Mouse (Mus musculus): ENCODE results near the gene Fbxw8. TPM values are rescaled to one million over a fixed set of nuclear protein-coding genes. Genes with fewer than 3 reads are reported as not detected.

Fbxw8 gene
- total and polyA plus RNA-seq, 2 experiments, result 15.9 to 31.7 TPM

DNA sequence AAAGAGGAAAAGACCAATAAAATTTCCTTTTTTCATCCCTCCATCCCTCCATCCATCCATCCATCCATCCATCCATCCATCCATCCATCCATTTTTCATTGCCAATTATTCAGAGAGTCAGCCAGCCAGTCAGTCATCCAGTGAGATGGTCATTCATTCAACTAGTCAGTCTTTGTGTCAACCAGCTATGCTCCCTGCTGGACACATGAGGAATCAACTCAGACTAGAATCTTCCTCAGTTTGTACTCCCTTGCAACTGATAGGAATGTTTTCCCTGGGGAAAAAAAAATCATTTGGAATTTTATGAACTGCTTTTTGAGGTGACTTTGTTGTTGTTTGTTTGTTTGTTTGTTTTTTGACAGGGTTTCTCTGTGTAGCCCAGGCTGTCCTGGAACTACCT, 10.2 kb upstream of the Fbxw8 start:
- no peak overlapping the region for H3K9ac ChIP-seq (ENCODE audit: low read depth, low read length)
- DNase-seq (ENCODE audit: extremely low read depth, low read depth, low spot score), result peak; percentile 13
- TF ChIP-seq POLR2A (IDR thresholded peaks at IDR 0.05; ENCODE audit: extremely low read depth, insufficient read depth, low read length) (no peak), CTCF (IDR thresholded peaks at IDR 0.05; ENCODE audit: low read depth, low read length) (no peak)
- H3K4me3 ChIP-seq (ENCODE audit: insufficient read depth, low read depth, low read length), result no peak overlapping the region
- no peak overlapping the region for H3K27ac ChIP-seq (replicated peaks; ENCODE audit: insufficient read depth, low read depth, low read length)
- peaks cover 6% of the 10 kb centered on the region; the same call in 1 of the 2 replicates for H3K27me3 ChIP-seq (ENCODE audit: control insufficient read depth, insufficient read depth, low read length)
- H3K79me2 ChIP-seq (ENCODE audit: control insufficient read depth, insufficient read depth, low read length), result no peaks in the 10 kb centered on the region
- no peaks in the 10 kb centered on the region for H3K36me3 ChIP-seq (ENCODE audit: control insufficient read depth, insufficient read depth, low read length)
- peaks cover 5% of the 10 kb centered on the region for H3K4me1 ChIP-seq (ENCODE audit: control insufficient read depth, insufficient read depth, low read length)

DNA sequence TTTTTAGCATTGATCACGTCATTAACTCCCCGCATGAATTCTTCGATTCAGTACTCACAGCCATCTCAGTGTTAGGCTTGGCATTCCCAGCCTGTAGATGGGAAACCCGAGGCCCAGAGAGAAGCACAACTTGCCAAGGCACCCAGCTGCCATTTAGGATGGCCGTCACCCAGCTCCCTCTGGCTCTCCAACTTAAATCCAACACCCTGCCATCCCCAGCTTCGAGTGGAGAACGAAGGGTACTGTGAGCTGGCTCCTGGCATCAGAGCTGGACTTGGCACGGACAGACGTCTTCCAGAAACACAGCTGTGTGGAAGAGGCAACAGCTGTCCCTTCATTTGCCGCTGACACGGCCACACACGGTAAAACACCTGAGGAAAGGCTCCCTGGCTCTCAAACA, 9.3 kb upstream of the Fbxw8 start, which contains the start of gene Hrk:
Gene Hrk, plus strand, starts transcription at position 68 of the 400 bp plus-strand sequence.
- H3K27me3 ChIP-seq (ENCODE audit: control insufficient read depth, insufficient read depth, low read length), result peaks cover under 1% of the 10 kb centered on the region; the same call in 1 of the 2 replicates
- WGBS, result 62% methylated on average over 12 of the region's 12 CpGs
- H3K9ac ChIP-seq (ENCODE audit: low read depth, low read length), result no peak within 1 kb of the TSS
- peaks cover 5% of the 10 kb centered on the region for H3K4me1 ChIP-seq (ENCODE audit: control insufficient read depth, insufficient read depth, low read length)
- no peak within 1 kb of the TSS for H3K4me3 ChIP-seq (ENCODE audit: insufficient read depth, low read depth, low read length)
- TF ChIP-seq CTCF (IDR thresholded peaks at IDR 0.05; ENCODE audit: low read depth, low read length) (no peak), POLR2A (IDR thresholded peaks at IDR 0.05; ENCODE audit: extremely low read depth, insufficient read depth, low read length) (no peak)
- no peak within 1 kb of the TSS for H3K27ac ChIP-seq (replicated peaks; ENCODE audit: insufficient read depth, low read depth, low read length)
- no peak for DNase-seq (ENCODE audit: extremely low read depth, low read depth, low spot score)
- no peaks in the 10 kb centered on the region for H3K79me2 ChIP-seq (ENCODE audit: control insufficient read depth, insufficient read depth, low read length)
- no peaks in the 10 kb centered on the region for H3K36me3 ChIP-seq (ENCODE audit: control insufficient read depth, insufficient read depth, low read length)

DNA sequence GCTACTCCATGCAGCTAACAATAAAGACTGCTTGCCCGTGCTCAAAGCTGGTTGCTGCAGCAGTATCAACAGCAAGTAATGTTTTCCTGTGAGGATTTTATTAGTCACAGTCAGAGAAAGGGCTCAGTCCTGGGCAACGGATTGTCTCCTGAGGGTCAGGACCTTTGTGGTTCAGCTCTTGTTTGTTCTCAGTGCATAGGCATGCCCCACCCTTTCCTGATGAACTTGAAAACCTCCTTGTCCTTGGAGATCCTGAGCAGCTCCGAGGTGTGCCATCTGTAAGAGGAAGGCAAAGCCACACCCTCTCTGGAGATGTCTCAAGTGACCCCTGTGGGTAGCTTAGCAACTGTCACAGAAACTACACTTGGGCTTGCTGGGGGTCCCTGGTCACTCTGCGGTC, 5.4 kb upstream of the Fbxw8 start:
- TF ChIP-seq CTCF (IDR thresholded peaks at IDR 0.05; ENCODE audit: low read depth, low read length) (no peak), POLR2A (IDR thresholded peaks at IDR 0.05; ENCODE audit: extremely low read depth, insufficient read depth, low read length) (no peak)
- WGBS, result 36% methylated on average over 4 of the region's 4 CpGs
- no peaks in the 10 kb centered on the region for H3K27me3 ChIP-seq (ENCODE audit: control insufficient read depth, insufficient read depth, low read length)
- no peak overlapping the region for H3K27ac ChIP-seq (replicated peaks; ENCODE audit: insufficient read depth, low read depth, low read length)
- H3K4me1 ChIP-seq (ENCODE audit: control insufficient read depth, insufficient read depth, low read length), result no peaks in the 10 kb centered on the region
- H3K79me2 ChIP-seq (ENCODE audit: control insufficient read depth, insufficient read depth, low read length), result no peaks in the 10 kb centered on the region
- no peak overlapping the region for H3K9ac ChIP-seq (ENCODE audit: low read depth, low read length)
- no peaks in the 10 kb centered on the region for H3K36me3 ChIP-seq (ENCODE audit: control insufficient read depth, insufficient read depth, low read length)
- no peak for DNase-seq (ENCODE audit: extremely low read depth, low read depth, low spot score)
- H3K4me3 ChIP-seq (ENCODE audit: insufficient read depth, low read depth, low read length), result no peak overlapping the region

DNA sequence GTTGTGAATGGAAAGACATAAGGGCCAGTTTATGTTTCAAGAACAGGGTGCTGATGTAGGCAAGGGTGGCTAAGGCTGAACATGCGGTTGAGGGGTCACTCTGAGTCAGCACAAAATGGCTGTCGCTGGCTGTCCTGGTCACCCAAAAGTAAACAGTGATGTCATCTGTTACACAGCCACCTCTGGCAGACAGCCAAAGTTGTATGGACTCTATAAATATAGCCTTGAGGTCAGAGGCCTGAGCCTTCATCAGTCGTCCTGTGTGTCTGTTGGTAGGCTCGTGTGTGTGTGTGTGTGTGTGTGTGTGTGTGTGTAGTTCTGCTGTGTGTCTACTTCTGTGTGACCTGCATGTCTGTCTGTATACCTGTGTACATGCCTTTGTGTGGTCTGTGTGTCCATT, 1.7 kb upstream of the Fbxw8 start:
- Histone ChIP-seq H3K27me3 (ENCODE audit: control insufficient read depth, insufficient read depth, low read length) (no peaks in the 10 kb centered on the region), H3K27ac (replicated peaks; ENCODE audit: insufficient read depth, low read depth, low read length) (no peak overlapping the region), H3K36me3 (ENCODE audit: control insufficient read depth, insufficient read depth, low read length) (no peaks in the 10 kb centered on the region), H3K4me1 (ENCODE audit: control insufficient read depth, insufficient read depth, low read length) (peaks cover 2% of the 10 kb centered on the region; the same call in 1 of the 2 replicates), H3K79me2 (ENCODE audit: control insufficient read depth, insufficient read depth, low read length) (peaks cover 17% of the 10 kb centered on the region; the same call in 1 of the 2 replicates), H3K4me3 (ENCODE audit: insufficient read depth, low read depth, low read length) (no peak overlapping the region), H3K9ac (ENCODE audit: low read depth, low read length) (no peak overlapping the region)
- no peak for DNase-seq (ENCODE audit: extremely low read depth, low read depth, low spot score)
- TF ChIP-seq CTCF (IDR thresholded peaks at IDR 0.05; ENCODE audit: low read depth, low read length), result no peak
- TF ChIP-seq POLR2A (IDR thresholded peaks at IDR 0.05; ENCODE audit: extremely low read depth, insufficient read depth, low read length), result no peak
- 25% methylated on average over 4 of the region's 4 CpGs for WGBS

GRCm38 (mm10) chr5:118155565-118155947, 292 bp upstream of the Fbxw8 start:
- WGBS, result 28% methylated on average over 9 of the region's 9 CpGs
- DNase-seq (ENCODE audit: extremely low read depth, low read depth, low spot score), result no peak
- H3K27me3 ChIP-seq (ENCODE audit: control insufficient read depth, insufficient read depth, low read length), result no peaks in the 10 kb centered on the region
- H3K9ac ChIP-seq (ENCODE audit: low read depth, low read length), result no peak overlapping the region
- H3K4me1 ChIP-seq (ENCODE audit: control insufficient read depth, insufficient read depth, low read length), result peaks cover 2% of the 10 kb centered on the region; the same call in 1 of the 2 replicates
- H3K4me3 ChIP-seq (ENCODE audit: insufficient read depth, low read depth, low read length), result peak overlapping the region; percentile 89
- no peak overlapping the region for H3K27ac ChIP-seq (replicated peaks; ENCODE audit: insufficient read depth, low read depth, low read length)
- peaks cover 23% of the 10 kb centered on the region; the same call in 1 of the 2 replicates for H3K79me2 ChIP-seq (ENCODE audit: control insufficient read depth, insufficient read depth, low read length)
- no peak for TF ChIP-seq POLR2A (IDR thresholded peaks at IDR 0.05; ENCODE audit: extremely low read depth, insufficient read depth, low read length)
- no peak for TF ChIP-seq CTCF (IDR thresholded peaks at IDR 0.05; ENCODE audit: low read depth, low read length)
- no peaks in the 10 kb centered on the region for H3K36me3 ChIP-seq (ENCODE audit: control insufficient read depth, insufficient read depth, low read length)

GRCm38 (mm10) chr5:118149711-118150110, 5.6 kb downstream of the Fbxw8 start:
- H3K27ac ChIP-seq (replicated peaks; ENCODE audit: insufficient read depth, low read depth, low read length), result no peak overlapping the region
- WGBS, result 52% methylated on average over 3 of the region's 3 CpGs
- DNase-seq (ENCODE audit: extremely low read depth, low read depth, low spot score), result no peak
- no peaks in the 10 kb centered on the region for H3K36me3 ChIP-seq (ENCODE audit: control insufficient read depth, insufficient read depth, low read length)
- TF ChIP-seq CTCF (IDR thresholded peaks at IDR 0.05; ENCODE audit: low read depth, low read length) (no peak), POLR2A (IDR thresholded peaks at IDR 0.05; ENCODE audit: extremely low read depth, insufficient read depth, low read length) (no peak)
- no peak overlapping the region for H3K9ac ChIP-seq (ENCODE audit: low read depth, low read length)
- peaks cover 56% of the 10 kb centered on the region for H3K79me2 ChIP-seq (ENCODE audit: control insufficient read depth, insufficient read depth, low read length)
- no peak overlapping the region for H3K4me3 ChIP-seq (ENCODE audit: insufficient read depth, low read depth, low read length)
- no peaks in the 10 kb centered on the region for H3K27me3 ChIP-seq (ENCODE audit: control insufficient read depth, insufficient read depth, low read length)
- H3K4me1 ChIP-seq (ENCODE audit: control insufficient read depth, insufficient read depth, low read length), result peaks cover 2% of the 10 kb centered on the region; the same call in 1 of the 2 replicates
